10 mouse cellular contexts compared by ENCODE assay signal in the genomic region with DNA sequence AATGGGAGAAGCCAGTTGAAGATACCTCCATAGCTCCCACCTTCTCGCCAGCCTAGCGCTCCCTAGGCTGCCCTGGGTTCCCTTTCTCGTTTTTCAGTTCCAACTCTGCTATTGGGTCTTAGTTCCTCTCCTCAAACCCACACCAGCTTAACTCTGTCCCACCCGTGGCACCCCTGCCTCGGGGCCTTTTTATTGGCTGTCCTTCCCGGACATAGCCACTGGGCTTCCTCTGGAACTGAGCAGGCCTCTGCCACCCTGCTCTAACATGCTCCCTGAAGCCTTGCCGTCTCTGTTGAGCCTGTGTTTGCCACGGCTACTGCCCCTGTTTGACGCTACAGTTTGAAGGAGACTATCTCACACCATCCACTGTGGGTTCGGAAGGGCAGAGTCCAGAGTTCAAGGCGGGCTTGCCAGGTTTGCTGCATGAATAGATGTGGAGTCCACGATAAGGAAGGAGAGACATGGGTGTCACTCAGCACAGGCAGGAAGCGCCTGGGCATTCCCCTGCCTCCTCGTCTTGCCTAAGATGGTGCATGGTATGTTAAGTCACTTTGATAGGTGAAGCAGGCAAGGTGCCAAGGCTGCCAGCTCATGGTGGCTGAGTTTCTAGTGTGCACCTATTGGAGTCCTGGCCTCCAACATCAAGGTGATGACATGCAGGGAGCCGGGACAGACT.
DNase-seq lines count a peak whose midpoint lies in the region; ATAC-seq lines count a peak whose summit lies in the region.
"Had no signal": no experiment of that assay in that cellular context is flagged by ENCODE, and none has a peak within 500 bp of the region (broad histone marks: within the 10 kb centered on the region; RNA-seq: fewer than 3 reads in every experiment).

No protein-coding gene starts in this region.

- H3K4me2 ChIP-seq in forebrain, embryonic 14.5 days (ENCODE audit: low read length): no peak overlapping the region
- H3K4me2 ChIP-seq: midbrain, embryonic 13.5 days had no signal

- 80% methylated on average over 15 of the region's 15 CpGs for WGBS in forebrain, embryonic 14.5 days

- intact Hi-C loops in gastrocnemius, postnatal 36 days (cut with DNase I): no loop called here

- no peak overlapping the region for H3K9ac ChIP-seq in forebrain, embryonic 14.5 days (ENCODE audit: low read length)
- H3K9ac ChIP-seq: midbrain, embryonic 13.5 days had no signal

- H3K4me1 ChIP-seq in forebrain, embryonic 14.5 days (ENCODE audit: control insufficient read depth, insufficient read depth, low read length): no peaks in the 10 kb centered on the region
- H3K4me1 ChIP-seq: midbrain, embryonic 13.5 days had no signal

- no peaks in the 10 kb centered on the region for H3K27me3 ChIP-seq in forebrain, embryonic 14.5 days (replicated peaks; ENCODE audit: control insufficient read depth, insufficient read depth, low read length)
- H3K27me3 ChIP-seq: midbrain, embryonic 13.5 days; Patski had no signal

- peak; percentile 50 to 51 for DNase-seq in B cell, adult 2 months
- peak; percentile 88 to 90 for DNase-seq in kidney, adult 8-10 months
- no peak for DNase-seq in adrenal gland, adult 8-10 months
- DNase-seq in gastrocnemius, postnatal 36 days: no peak
- DNase-seq in adrenal gland, adult 18-20 months (ENCODE audit: low spot score in 2 of 2): no peak
- DNase-seq in forebrain, embryonic 14.5 days (ENCODE audit: low spot score): no peak

- no peaks in the 10 kb centered on the region for H3K36me3 ChIP-seq in forebrain, embryonic 14.5 days (ENCODE audit: control insufficient read depth, insufficient read depth, low read length)
- H3K36me3 ChIP-seq: midbrain, embryonic 13.5 days had no signal

- H3K9me3 ChIP-seq in forebrain, embryonic 14.5 days (replicated peaks; ENCODE audit: control insufficient read depth, low read length): no peaks in the 10 kb centered on the region
- H3K9me3 ChIP-seq: midbrain, embryonic 13.5 days had no signal

- no peak overlapping the region for H3K27ac ChIP-seq in forebrain, embryonic 14.5 days (ENCODE audit: low read depth, low read length)
- H3K27ac ChIP-seq: midbrain, embryonic 13.5 days had no signal

- ATAC-seq in CD4-positive, CD25-positive, alpha-beta regulatory T cell, adult 4 months: peak; percentile 90
- ATAC-seq in megakaryocyte, adult 5-6 weeks (ENCODE audit: poor library complexity, severe bottlenecking): peak; percentile 57
- no peak for ATAC-seq in forebrain, embryonic 14.5 days
- ATAC-seq: midbrain, embryonic 13.5 days; Patski had no signal

- H3K4me3 ChIP-seq in forebrain, embryonic 14.5 days (ENCODE audit: low read depth, low read length): no peak overlapping the region
- H3K4me3 ChIP-seq: midbrain, embryonic 13.5 days had no signal

Comparison
In these comparisons a context has a peak if more than half of its experiments do, and no peak if none do; other contexts are left out.
1. DNase-seq: peak in B cell, adult 2 months (2 of 2) and kidney, adult 8-10 months (2 of 2); none in adrenal gland, adult 8-10 months (single experiment), gastrocnemius, postnatal 36 days (0 of 2), adrenal gland, adult 18-20 months (0 of 2) and forebrain, embryonic 14.5 days (single experiment).